Mouse (Mus musculus): ENCODE data around the gene Cgnl1.
A peak's percentile ranks its signal among the peaks of the same experiment; 100 is the strongest.

Gene Cgnl1

GRCm38 (mm10) chr9:71770991-71771767 is at the start of gene Cgnl1:
Gene Cgnl1 (minus strand): TSS chr9:71771602.
- peak; percentile 72 for DNase-seq

GRCm38 (mm10) chr9:71818453-71818852 is 47.1 kb upstream of the Cgnl1 start:
- DNase-seq: no peak

- DNase-seq: no peak
Observed at GRCm38 (mm10) chr9:71816121-71816520, 44.7 kb upstream of the Cgnl1 start.

- no peak for DNase-seq
Observed at GRCm38 (mm10) chr9:71813565-71813964, 42.2 kb upstream of the Cgnl1 start.

- no peak for DNase-seq
Observed at GRCm38 (mm10) chr9:71812914-71813313, 41.5 kb upstream of the Cgnl1 start.

GRCm38 (mm10) chr9:71812402-71812801 is 41.0 kb upstream of the Cgnl1 start:
- no peak for DNase-seq

GRCm38 (mm10) chr9:71811404-71811803 is 40.0 kb upstream of the Cgnl1 start:
- no peak for DNase-seq

GRCm38 (mm10) chr9:71810723-71811122 is 39.3 kb upstream of the Cgnl1 start:
- no peak for DNase-seq

- DNase-seq: peak; percentile 35
Observed at GRCm38 (mm10) chr9:71808640-71809254, 37.3 kb upstream of the Cgnl1 start.

- DNase-seq: no peak
Observed at GRCm38 (mm10) chr9:71807801-71808200, 36.4 kb upstream of the Cgnl1 start.

GRCm38 (mm10) chr9:71806422-71806805 is 35.0 kb upstream of the Cgnl1 start:
- peak; percentile 79 for DNase-seq

GRCm38 (mm10) chr9:71805646-71806421 is 34.4 kb upstream of the Cgnl1 start:
- DNase-seq: no peak

GRCm38 (mm10) chr9:71804116-71804515 is 32.7 kb upstream of the Cgnl1 start:
- no peak for DNase-seq

- no peak for DNase-seq
Observed at GRCm38 (mm10) chr9:71803281-71803680, 31.9 kb upstream of the Cgnl1 start.

- DNase-seq: no peak
Observed at GRCm38 (mm10) chr9:71799598-71799997, 28.2 kb upstream of the Cgnl1 start.

GRCm38 (mm10) chr9:71798176-71798575 is 26.8 kb upstream of the Cgnl1 start:
- DNase-seq: no peak

- no peak for DNase-seq
Observed at GRCm38 (mm10) chr9:71777404-71777803, 6.0 kb upstream of the Cgnl1 start.

GRCm38 (mm10) chr9:71776337-71776736 is 4.9 kb upstream of the Cgnl1 start:
- DNase-seq: peak; percentile 68

GRCm38 (mm10) chr9:71773563-71773962 is 2.2 kb upstream of the Cgnl1 start:
- DNase-seq: no peak

GRCm38 (mm10) chr9:71772338-71772737 is 936 bp upstream of the Cgnl1 start:
- peak; percentile 51 for DNase-seq

GRCm38 (mm10) chr9:71770484-71770883 is 918 bp downstream of the Cgnl1 start:
- DNase-seq: no peak

- no peak for DNase-seq
Observed at GRCm38 (mm10) chr9:71769701-71770100, 1.7 kb downstream of the Cgnl1 start.

- DNase-seq: peak; percentile 46
Observed at GRCm38 (mm10) chr9:71768119-71768518, 3.3 kb downstream of the Cgnl1 start.

GRCm38 (mm10) chr9:71766902-71767301 is 4.5 kb downstream of the Cgnl1 start:
- DNase-seq: no peak

Data from cerebellum, adult 9-11 months (tissue).